In genomic region chr12:82033524-82033923, GRCm38 (mm10) we compare ENCODE assay signal across 7 mouse cellular contexts.
DNase-seq lines count a peak whose midpoint lies in the region; ATAC-seq and TF ChIP-seq lines count a peak whose summit lies in the region.
"Not testable (repeated sequence)": the region's sequence is repeated elsewhere in the genome, so short reads cannot be mapped to it uniquely, and the experiment has no call there.

No protein-coding gene starts in this region.

- H3K4me3 ChIP-seq in embryonic facial prominence, embryonic 12.5 days; forebrain, postnatal 0 days (ENCODE audit: low read depth, low read length); hindbrain, embryonic 11.5 days (ENCODE audit: low read depth, low read length); intestine, embryonic 16.5 days (ENCODE audit: low read length); limb, embryonic 15.5 days; neural tube, embryonic 12.5 days: not testable (repeated sequence)

- WGBS in embryonic facial prominence, embryonic 12.5 days, result no CpG with 5 or more reads among the region's 6 CpGs
- no CpG with 5 or more reads among the region's 6 CpGs for WGBS in forebrain, postnatal 0 days
- no CpG with 5 or more reads among the region's 6 CpGs for WGBS in hindbrain, embryonic 11.5 days
- no CpG with 5 or more reads among the region's 6 CpGs for WGBS in intestine, embryonic 16.5 days
- WGBS in limb, embryonic 15.5 days, result no CpG with 5 or more reads among the region's 6 CpGs
- WGBS in neural tube, embryonic 12.5 days, result no CpG with 5 or more reads among the region's 6 CpGs

- not testable (repeated sequence) for H3K27ac ChIP-seq in embryonic facial prominence, embryonic 12.5 days; forebrain, postnatal 0 days (ENCODE audit: low read depth, low read length); hindbrain, embryonic 11.5 days (ENCODE audit: low read depth, low read length); intestine, embryonic 16.5 days (ENCODE audit: low read length); limb, embryonic 15.5 days; neural tube, embryonic 12.5 days

- not testable (repeated sequence) for H3K9ac ChIP-seq in embryonic facial prominence, embryonic 12.5 days; forebrain, postnatal 0 days; hindbrain, embryonic 11.5 days (ENCODE audit: low read depth, low read length); intestine, embryonic 16.5 days (ENCODE audit: low read depth, low read length); limb, embryonic 15.5 days; neural tube, embryonic 12.5 days

- ATAC-seq in embryonic facial prominence, embryonic 12.5 days (ENCODE audit: insufficient number of reproducible peaks, insufficient read depth, low FRiP score, low TSS enrichment), result peak; percentile 67
- peak; percentile 99 for ATAC-seq in forebrain, postnatal 0 days
- ATAC-seq in hindbrain, embryonic 11.5 days (ENCODE audit: low FRiP score), result peak; percentile 77
- peak; percentile 90 for ATAC-seq in intestine, embryonic 16.5 days
- peak; percentile 78; the same call in 1 of the 2 replicates for ATAC-seq in limb, embryonic 15.5 days (ENCODE audit: insufficient number of reproducible peaks, low FRiP score, low TSS enrichment, low read depth)
- ATAC-seq in megakaryocyte-erythroid progenitor cell, adult 5-6 weeks (replicated peaks; ENCODE audit: low FRiP score, low TSS enrichment, poor library complexity, severe bottlenecking), result peak; percentile 78
- ATAC-seq in neural tube, embryonic 12.5 days (ENCODE audit: low FRiP score, low read depth), result peak; percentile 82

- H3K4me1 ChIP-seq in embryonic facial prominence, embryonic 12.5 days; forebrain, postnatal 0 days (ENCODE audit: insufficient read depth); hindbrain, embryonic 11.5 days (replicated peaks; ENCODE audit: control insufficient read depth, insufficient read depth, low read length); intestine, embryonic 16.5 days (ENCODE audit: control insufficient read depth, insufficient read depth, low read length); limb, embryonic 15.5 days; neural tube, embryonic 12.5 days: not testable (repeated sequence)

- not testable (repeated sequence) for H3K27me3 ChIP-seq in embryonic facial prominence, embryonic 12.5 days; forebrain, postnatal 0 days (ENCODE audit: insufficient read depth, low read length); hindbrain, embryonic 11.5 days (ENCODE audit: control insufficient read depth, insufficient read depth, low read length); intestine, embryonic 16.5 days (replicated peaks; ENCODE audit: control insufficient read depth, insufficient read depth, low read length); limb, embryonic 15.5 days; neural tube, embryonic 12.5 days (replicated peaks)

- H3K4me2 ChIP-seq in embryonic facial prominence, embryonic 12.5 days (replicated peaks); forebrain, postnatal 0 days (ENCODE audit: low read depth); hindbrain, embryonic 11.5 days (replicated peaks; ENCODE audit: low read depth, low read length); intestine, embryonic 16.5 days (ENCODE audit: low read depth, low read length); limb, embryonic 15.5 days; neural tube, embryonic 12.5 days (replicated peaks): not testable (repeated sequence)

- DNase-seq in forebrain, postnatal 0 days; hindbrain, embryonic 11.5 days (ENCODE audit: low spot score): not testable (repeated sequence)

- H3K36me3 ChIP-seq in embryonic facial prominence, embryonic 12.5 days; forebrain, postnatal 0 days (ENCODE audit: insufficient read depth); hindbrain, embryonic 11.5 days (ENCODE audit: control insufficient read depth, insufficient read depth, low read length); intestine, embryonic 16.5 days (ENCODE audit: control insufficient read depth, insufficient read depth, low read length); limb, embryonic 15.5 days; neural tube, embryonic 12.5 days: not testable (repeated sequence)

- not testable (repeated sequence) for H3K9me3 ChIP-seq in embryonic facial prominence, embryonic 12.5 days; forebrain, postnatal 0 days (ENCODE audit: low read length); hindbrain, embryonic 11.5 days (ENCODE audit: control insufficient read depth, low read length); intestine, embryonic 16.5 days (ENCODE audit: control insufficient read depth, low read length); limb, embryonic 15.5 days; neural tube, embryonic 12.5 days

- not testable (repeated sequence) for TF ChIP-seq CTCF in forebrain, postnatal 0 days (IDR thresholded peaks at IDR 0.05; ENCODE audit: low read depth)
